Mouse (Mus musculus) neural tube, embryonic 13.5 days (tissue): ENCODE data around the gene Gm6096. TPM values are rescaled to one million over a fixed set of nuclear protein-coding genes. Genes with fewer than 3 reads are reported as not detected.

ENCODE experiments used
- ATAC-seq: fragments of 200-750 bp; cut with Nextera tagmentation; 2 replicates; pipeline ENCODE4 v1.8.0; 2017; ENCODE audit warnings: low read depth, mild to moderate bottlenecking, moderate TSS enrichment, moderate library complexity
- H3K27ac ChIP-seq: fragments of 300-500 bp; sonication (generic); replicated peaks from 2 replicates; pipeline ENCODE4 v1.5.1; 2015; ENCODE audit warnings: moderate library complexity, mild to moderate bottlenecking, inconsistent platforms
- H3K27me3 ChIP-seq: fragments of 300-500 bp; sonication (generic); 2 replicates; pipeline ENCODE4 v1.6.1; 2015; ENCODE audit warnings: mild to moderate bottlenecking, inconsistent platforms
- H3K36me3 ChIP-seq: fragments of 300-500 bp; sonication (generic); 2 replicates; pipeline ENCODE4 v1.6.1; 2015; ENCODE audit warnings: mild to moderate bottlenecking, inconsistent platforms
- H3K4me1 ChIP-seq: fragments of 300-500 bp; sonication (generic); replicated peaks from 2 replicates; pipeline ENCODE4 v1.6.1; 2015; ENCODE audit warnings: inconsistent platforms
- H3K4me2 ChIP-seq: fragments of 300-500 bp; sonication (generic); 2 replicates; pipeline ENCODE4 v1.6.1; 2015; ENCODE audit warnings: inconsistent platforms, mild to moderate bottlenecking, moderate library complexity
- H3K4me3 ChIP-seq: fragments of 300-500 bp; sonication (generic); 2 replicates; pipeline ENCODE4 v1.5.1; 2015; ENCODE audit warnings: mild to moderate bottlenecking, inconsistent platforms
- H3K9ac ChIP-seq: fragments of 300-500 bp; sonication (generic); 2 replicates; pipeline ENCODE4 v1.6.1; 2015; ENCODE audit warnings: moderate library complexity, mild to moderate bottlenecking, inconsistent platforms
- H3K9me3 ChIP-seq: fragments of 300-500 bp; sonication (generic); 2 replicates; pipeline ENCODE4 v1.6.1; 2016; ENCODE audit warnings: inconsistent platforms
- WGBS: fragments of 180-500 bp; shearing (Covaris S2); methylation state at CpG from one replicate; pipeline ENCODE4 v1.1.7; 2015; 5-methylcytosine and 5-hydroxymethylcytosine counted together
- polyA plus RNA-seq: library from polyadenylated mRNA; unstranded; fragments of >200 nt; fragmentation: Nextera tagmentation; extraction: Ambion mirVana; gene quantifications from 2 replicates; pipeline ENCODE4 v1.2.1, GENCODE M21; 2015

Gm6096 gene
- polyA plus RNA-seq, 1 experiment from 2014 or later = not detected

DNA sequence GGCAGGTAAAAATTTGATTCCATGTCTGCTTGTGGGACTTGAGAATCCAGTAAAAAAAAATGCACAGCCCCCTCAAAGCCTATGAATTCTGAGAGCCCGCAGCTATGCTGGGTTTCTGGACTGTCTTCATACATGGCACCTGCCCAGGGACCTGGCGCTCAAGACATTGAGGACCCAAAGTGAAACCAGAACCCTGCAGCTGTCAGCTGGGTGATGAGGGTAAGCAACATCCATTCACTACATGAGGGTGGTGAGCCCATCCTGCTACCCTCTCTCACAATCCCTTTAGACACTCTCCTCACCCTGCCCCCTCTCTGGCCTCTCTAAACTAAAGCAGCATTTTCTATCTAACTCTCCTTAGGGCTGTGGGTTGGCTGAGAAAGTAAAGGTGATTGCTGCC lies 26.8 kb downstream of the Gm6096 start:
- H3K9me3 ChIP-seq = no peaks in the 10 kb centered on the region
- no peak for ATAC-seq
- H3K4me3 ChIP-seq = no peak overlapping the region
- no peaks in the 10 kb centered on the region for H3K27me3 ChIP-seq
- H3K4me1 ChIP-seq = no peaks in the 10 kb centered on the region
- 98% methylated on average over 2 of the region's 2 CpGs for WGBS
- H3K36me3 ChIP-seq = peaks cover 4% of the 10 kb centered on the region; the same call in 1 of the 2 replicates
- H3K4me2 ChIP-seq = no peak overlapping the region
- H3K27ac ChIP-seq = no peak overlapping the region
- no peak overlapping the region for H3K9ac ChIP-seq

DNA sequence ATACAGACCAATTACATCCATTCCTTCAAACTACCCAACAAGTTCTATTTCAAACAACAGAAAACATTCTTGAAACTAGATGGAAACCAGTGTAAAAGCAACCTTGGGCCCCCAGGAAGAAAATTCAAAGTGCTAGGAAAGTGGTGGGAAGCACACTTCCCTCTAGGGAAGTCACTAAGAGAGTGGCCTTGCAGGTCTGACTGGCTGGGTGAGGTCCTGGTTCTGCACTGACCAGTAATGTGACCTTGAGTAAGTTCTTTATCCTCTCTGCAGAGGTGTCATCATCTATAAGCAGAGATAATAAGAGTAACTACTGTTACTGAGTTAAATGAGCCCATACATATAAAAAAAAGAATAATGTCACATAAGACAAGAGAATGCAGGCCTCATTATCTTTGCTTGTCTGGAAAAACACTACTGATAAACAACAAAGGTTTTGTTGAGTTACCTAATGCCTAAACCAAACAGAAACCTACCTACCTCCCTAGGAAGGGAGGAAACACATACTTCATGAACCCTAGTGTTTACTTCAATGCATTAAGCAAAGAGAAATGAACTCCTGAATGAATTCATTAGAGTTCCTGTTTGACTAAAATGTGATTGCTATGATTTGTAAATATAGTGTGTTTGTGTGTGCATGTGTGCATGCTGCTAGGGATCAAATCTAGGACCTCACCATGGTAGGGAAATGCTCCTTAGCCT lies 39.8 kb downstream of the Gm6096 start:
- no peak overlapping the region for H3K4me2 ChIP-seq
- peaks cover 6% of the 10 kb centered on the region; the same call in 1 of the 2 replicates for H3K36me3 ChIP-seq
- no peaks in the 10 kb centered on the region for H3K9me3 ChIP-seq
- no peaks in the 10 kb centered on the region for H3K4me1 ChIP-seq
- ATAC-seq = no peak
- no peak overlapping the region for H3K27ac ChIP-seq
- no peaks in the 10 kb centered on the region for H3K27me3 ChIP-seq
- H3K4me3 ChIP-seq = no peak overlapping the region
- no peak overlapping the region for H3K9ac ChIP-seq

DNA sequence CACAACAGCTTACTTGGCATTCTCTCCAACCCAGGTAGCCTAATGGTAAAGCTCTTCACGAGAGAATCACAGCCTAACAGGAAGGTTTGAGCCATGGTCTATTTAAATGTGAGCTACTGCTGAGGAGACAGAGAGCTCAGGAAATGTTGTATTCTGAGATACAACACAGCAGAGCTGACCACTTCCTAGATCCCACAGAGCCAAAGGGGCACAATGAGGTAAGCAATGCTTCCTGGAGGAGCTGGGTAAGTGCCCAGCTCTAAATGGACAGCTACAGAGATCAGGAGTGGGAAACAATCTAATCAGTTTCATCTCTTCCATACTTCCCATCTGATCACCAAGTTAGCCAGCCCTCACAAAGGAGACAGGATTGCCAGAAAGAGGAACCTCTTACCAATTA lies 40.4 kb downstream of the Gm6096 start:
- no peaks in the 10 kb centered on the region for H3K27me3 ChIP-seq
- no peaks in the 10 kb centered on the region for H3K4me1 ChIP-seq
- H3K4me3 ChIP-seq = no peak overlapping the region
- 78% methylated on average over 1 of the region's 1 CpGs for WGBS
- H3K9ac ChIP-seq = no peak overlapping the region
- ATAC-seq = no peak
- H3K36me3 ChIP-seq = 0 out of 2 replicates have a peak, but pooled peaks cover 2% of the 10 kb centered on the region
- no peak overlapping the region for H3K4me2 ChIP-seq
- H3K9me3 ChIP-seq = no peaks in the 10 kb centered on the region
- H3K27ac ChIP-seq = 0 out of 2 replicates have a peak overlapping the region, but pooled peaks have one; percentile 13

DNA sequence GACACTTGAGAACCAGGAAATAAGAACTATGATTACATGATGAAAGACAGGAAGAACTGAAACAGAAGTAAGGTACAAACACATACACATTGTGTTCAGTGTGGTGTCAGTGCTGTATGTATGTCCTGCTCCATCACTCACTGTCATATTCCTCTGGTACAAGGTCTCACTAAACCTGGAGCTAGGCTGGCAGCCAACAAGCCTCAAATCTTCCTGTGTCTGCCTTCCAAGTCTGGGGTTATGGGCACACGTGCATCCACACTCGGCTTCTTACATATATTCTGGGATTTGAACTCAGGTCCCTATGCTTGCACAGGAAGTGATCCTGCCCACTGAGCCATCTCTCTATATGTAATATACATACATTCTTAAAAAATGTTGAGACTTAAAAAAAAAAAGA lies 41.8 kb downstream of the Gm6096 start:
- Histone ChIP-seq H3K9me3 (no peaks in the 10 kb centered on the region), H3K9ac (no peak overlapping the region), H3K4me1 (no peaks in the 10 kb centered on the region), H3K4me2 (no peak overlapping the region), H3K4me3 (no peak overlapping the region), H3K36me3 (0 out of 2 replicates have a peak, but pooled peaks cover 2% of the 10 kb centered on the region), H3K27me3 (no peaks in the 10 kb centered on the region), H3K27ac (no peak overlapping the region)
- ATAC-seq = no peak
- 96% methylated on average over 2 of the region's 2 CpGs for WGBS

DNA sequence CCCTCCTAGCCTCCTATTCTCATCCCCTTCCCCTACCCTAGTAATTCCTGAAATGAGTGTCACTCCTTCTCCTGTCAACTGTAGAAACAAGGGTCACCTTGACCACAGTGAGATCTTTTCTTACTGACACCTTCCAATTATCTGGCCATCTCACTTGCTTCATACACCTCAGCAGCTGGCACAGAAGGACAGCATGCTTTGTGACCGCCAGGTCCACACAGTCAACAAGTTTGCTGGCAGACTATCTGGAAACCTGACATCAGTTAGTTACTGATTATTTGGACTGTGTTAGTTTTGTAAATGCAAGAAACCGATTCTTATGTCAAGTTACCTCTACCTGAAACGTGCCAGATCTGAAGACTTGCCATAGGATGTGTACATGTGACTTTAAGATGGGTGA lies 45.3 kb downstream of the Gm6096 start:
- H3K9ac ChIP-seq = no peak overlapping the region
- H3K4me3 ChIP-seq = no peak overlapping the region
- no peak for ATAC-seq
- H3K27me3 ChIP-seq = no peaks in the 10 kb centered on the region
- H3K9me3 ChIP-seq = no peaks in the 10 kb centered on the region
- H3K4me1 ChIP-seq = no peaks in the 10 kb centered on the region
- no peak overlapping the region for H3K27ac ChIP-seq
- no peak overlapping the region for H3K4me2 ChIP-seq
- 0 out of 2 replicates have a peak, but pooled peaks cover 11% of the 10 kb centered on the region for H3K36me3 ChIP-seq
- 93% methylated on average over 3 of the region's 3 CpGs for WGBS

DNA sequence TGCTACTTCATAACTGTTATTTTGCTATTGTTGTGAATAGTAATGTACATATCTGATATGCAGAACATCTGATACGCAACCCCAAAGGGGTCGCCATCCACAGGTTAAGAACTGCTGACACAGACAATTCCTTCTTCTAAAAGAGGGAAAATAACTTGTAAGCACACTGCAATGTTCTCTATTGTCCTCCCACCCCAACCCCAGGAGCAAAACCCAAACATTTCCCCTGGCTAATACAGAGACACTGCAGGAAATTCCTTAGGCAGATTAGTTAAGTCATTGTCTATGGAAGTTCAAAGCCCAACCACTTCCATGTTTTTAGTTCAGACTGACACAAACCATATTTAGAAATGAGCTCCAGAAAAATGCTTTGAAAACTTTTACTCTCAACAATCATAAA lies 48.0 kb downstream of the Gm6096 start:
- no peak overlapping the region for H3K4me3 ChIP-seq
- no peak overlapping the region for H3K4me2 ChIP-seq
- no peaks in the 10 kb centered on the region for H3K27me3 ChIP-seq
- no peak overlapping the region for H3K27ac ChIP-seq
- 90% methylated on average over 2 of the region's 2 CpGs for WGBS
- H3K9me3 ChIP-seq = no peaks in the 10 kb centered on the region
- H3K4me1 ChIP-seq = no peaks in the 10 kb centered on the region
- no peak overlapping the region for H3K9ac ChIP-seq
- H3K36me3 ChIP-seq = 0 out of 2 replicates have a peak, but pooled peaks cover 19% of the 10 kb centered on the region
- no peak for ATAC-seq

Other genes starting within 250 kb of the Gm6096 start
- gene Scgb2b27, start 237.1 kb upstream of the Gm6096 start, polyA plus RNA-seq = not detected in 2 replicates
- gene Scgb1b27, start 229.6 kb upstream of the Gm6096 start, polyA plus RNA-seq = not detected in 2 replicates
- not detected in 2 replicates for gene Scgb1b30, start 155.6 kb upstream of the Gm6096 start, polyA plus RNA-seq
- gene Wtip, start 117.8 kb upstream of the Gm6096 start, polyA plus RNA-seq = 3.2 and 5.2 TPM in 2 replicates
- 188 and 193 TPM in 2 replicates for gene Uba2, start 81.4 kb upstream of the Gm6096 start, polyA plus RNA-seq
- gene Pdcd2l, start 54.4 kb upstream of the Gm6096 start, polyA plus RNA-seq = 77.9 and 83.8 TPM in 2 replicates
- 209 and 242 TPM in 2 replicates for gene Gpi1, start 20.7 kb upstream of the Gm6096 start, polyA plus RNA-seq
- 32.5 and 34.9 TPM in 2 replicates for gene 4931406P16Rik, start 62.5 kb downstream of the Gm6096 start, polyA plus RNA-seq
- 58.9 and 73.1 TPM in 2 replicates for gene Lsm14a, start 142.3 kb downstream of the Gm6096 start, polyA plus RNA-seq